Mouse (Mus musculus) MEL (cell line): ENCODE results near the gene 0610012G03Rik. TPM values are rescaled to one million over a fixed set of nuclear protein-coding genes. Genes with fewer than 3 reads are reported as not detected.
A peak's percentile ranks its signal among the peaks of the same experiment; 100 is the strongest.

Experiments
- DNase-seq: peaks from one replicate; pipeline ENCODE4 v3.0.0; 2011; ENCODE audit warnings: low read depth, low spot score
- H3K27ac ChIP-seq: 2 replicates; pipeline ENCODE4 v1.5.1; 2012; ENCODE audit warnings: low read depth, mild to moderate bottlenecking, control low read depth, low read length, moderate library complexity; ENCODE audit not compliant: control insufficient read depth
- H3K27me3 ChIP-seq, 2 experiments: fragments of 150-350 bp in 1 of 2; sonication (generic) in 1 of 2; 2 replicates each; pipeline ENCODE4 v1.6.1; 2012; ENCODE audit warnings: low read length in 2 of 2, mild to moderate bottlenecking in 2 of 2, improper control_type of control experiment in 1 of 2, moderate library complexity in 1 of 2; ENCODE audit not compliant: insufficient read depth in 2 of 2, control insufficient read depth in 1 of 2
- H3K36me3 ChIP-seq, 2 experiments: 2 replicates each; pipeline ENCODE4 v1.6.1; 2012 to 2014; ENCODE audit warnings: low read length in 2 of 2, improper control_type of control experiment in 1 of 2, inconsistent platforms in 1 of 2, mild to moderate bottlenecking in 1 of 2; ENCODE audit not compliant: insufficient read depth in 2 of 2, control insufficient read depth in 1 of 2
- H3K4me1 ChIP-seq, 2 experiments: fragments of 150-350 bp in 1 of 2; sonication (generic) in 1 of 2; 2 replicates each; pipeline ENCODE4 v1.6.1; 2012; ENCODE audit warnings: low read length in 2 of 2, improper control_type of control experiment in 1 of 2, mild to moderate bottlenecking in 1 of 2; ENCODE audit not compliant: insufficient read depth in 2 of 2, control insufficient read depth in 1 of 2
- H3K4me3 ChIP-seq, 2 experiments: fragments of 150-350 bp in 1 of 2; sonication (generic) in 1 of 2; 2 replicates each; pipeline ENCODE4 v1.5.1; 2012; ENCODE audit warnings: low read depth in 2 of 2, low read length in 2 of 2, mild to moderate bottlenecking in 2 of 2, moderate library complexity in 2 of 2, control low read depth in 1 of 2, improper control_type of control experiment in 1 of 2; ENCODE audit not compliant: control insufficient read depth in 1 of 2, insufficient read depth in 1 of 2
- H3K79me2 ChIP-seq: 2 replicates; pipeline ENCODE4 v1.6.1; 2012; ENCODE audit warnings: mild to moderate bottlenecking, low read length, moderate library complexity; ENCODE audit not compliant: control insufficient read depth, poor library complexity, insufficient read depth
- H3K9ac ChIP-seq: 2 replicates; pipeline ENCODE4 v1.6.1; 2012; ENCODE audit warnings: low read depth, mild to moderate bottlenecking, control low read depth, low read length, moderate library complexity; ENCODE audit not compliant: control insufficient read depth, poor library complexity, severe bottlenecking
- H3K9me3 ChIP-seq: fragments of 150-350 bp; sonication (generic); replicated peaks from 2 replicates; pipeline ENCODE4 v1.6.1; 2012; ENCODE audit warnings: mild to moderate bottlenecking, low read length, improper control_type of control experiment, moderate library complexity; ENCODE audit not compliant: insufficient read depth
- BHLHE40 ChIP-seq: IDR thresholded peaks from 2 replicates; pipeline ENCODE4 v1.6.1; 2012; ENCODE audit warnings: low read depth, mild to moderate bottlenecking, inconsistent platforms, low read length, improper control_type of control experiment, borderline replicate concordance
- CTCF ChIP-seq, 3 experiments: IDR thresholded peaks in 2 of 3; conservative IDR thresholded peaks in 1 of 3; 2 replicates each; pipeline ENCODE4 v1.5.1; 2011 to 2012; ENCODE audit warnings: low read length in 3 of 3, low read depth in 2 of 3, mild to moderate bottlenecking in 2 of 3, improper control_type of control experiment in 1 of 3, inconsistent platforms in 1 of 3, mixed read lengths in 1 of 3, moderate library complexity in 1 of 3; ENCODE audit not compliant: control insufficient read depth in 1 of 3, insufficient read depth in 1 of 3, poor library complexity in 1 of 3, severe bottlenecking in 1 of 3
- E2F4 ChIP-seq: IDR thresholded peaks from 2 replicates; pipeline ENCODE4 v1.6.1; 2011; ENCODE audit warnings: low read depth, low read length, improper control_type of control experiment, borderline replicate concordance
- ELF1 ChIP-seq: IDR thresholded peaks from 2 replicates; pipeline ENCODE4 v1.6.1; 2014; ENCODE audit warnings: low read depth, mild to moderate bottlenecking, inconsistent platforms, low read length, improper control_type of control experiment, moderate library complexity
- EP300 ChIP-seq, 2 experiments: IDR thresholded peaks; 2 replicates each; pipeline ENCODE4 v1.6.1; 2011; ENCODE audit warnings: improper control_type of control experiment in 2 of 2, low read length in 2 of 2, low read depth in 1 of 2, mild to moderate bottlenecking in 1 of 2
- GATA1 ChIP-seq: IDR thresholded peaks from 2 replicates; pipeline ENCODE4 v1.6.1; 2011; ENCODE audit warnings: low read depth, low read length, improper control_type of control experiment
- HCFC1 ChIP-seq: IDR thresholded peaks from 2 replicates; pipeline ENCODE4 v1.6.1; 2012; ENCODE audit warnings: low read depth, mild to moderate bottlenecking, inconsistent platforms, low read length, improper control_type of control experiment, moderate library complexity
- JUND ChIP-seq: IDR thresholded peaks from 2 replicates; pipeline ENCODE4 v1.6.1; 2011; ENCODE audit warnings: low read depth, mild to moderate bottlenecking, improper control_type of control experiment, low read length
- MAZ ChIP-seq: IDR thresholded peaks from 2 replicates; pipeline ENCODE4 v1.6.1; 2012; ENCODE audit warnings: low read depth, mild to moderate bottlenecking, inconsistent platforms, low read length, improper control_type of control experiment
- MYB ChIP-seq: IDR thresholded peaks from 2 replicates; pipeline ENCODE4 v1.6.1; 2011; ENCODE audit warnings: mild to moderate bottlenecking, low read depth, low read length, improper control_type of control experiment
- MYC ChIP-seq: IDR thresholded peaks from 2 replicates; pipeline ENCODE4 v1.6.1; 2011; ENCODE audit warnings: low read depth, mild to moderate bottlenecking, low read length, improper control_type of control experiment, moderate library complexity
- POLR2A ChIP-seq, 2 experiments: IDR thresholded peaks; 2 replicates each; pipeline ENCODE4 v1.6.1; 2011 to 2012; ENCODE audit warnings: low read length in 2 of 2, mild to moderate bottlenecking in 2 of 2, control low read depth in 1 of 2, improper control_type of control experiment in 1 of 2, low read depth in 1 of 2, moderate library complexity in 1 of 2; ENCODE audit not compliant: control insufficient read depth in 1 of 2, insufficient read depth in 1 of 2, poor library complexity in 1 of 2
- POLR2AphosphoS2 ChIP-seq: IDR thresholded peaks from 2 replicates; pipeline ENCODE4 v1.6.1; 2011; ENCODE audit warnings: low read length, improper control_type of control experiment
- TAL1 ChIP-seq: IDR thresholded peaks from 2 replicates; pipeline ENCODE4 v1.6.1; 2012; ENCODE audit warnings: mild to moderate bottlenecking, inconsistent platforms, low read length, moderate library complexity, mixed read lengths
- UBTF ChIP-seq: IDR thresholded peaks from 2 replicates; pipeline ENCODE4 v1.6.1; 2012; ENCODE audit warnings: low read depth, mild to moderate bottlenecking, inconsistent platforms, low read length, improper control_type of control experiment, moderate library complexity, borderline replicate concordance; ENCODE audit not compliant: insufficient read depth
- USF1 ChIP-seq: IDR thresholded peaks from 2 replicates; pipeline ENCODE4 v1.6.1; 2014; ENCODE audit warnings: low read depth, mild to moderate bottlenecking, inconsistent platforms, low read length, improper control_type of control experiment, moderate library complexity
- ZNF384 ChIP-seq: IDR thresholded peaks from 2 replicates; pipeline ENCODE4 v1.6.1; 2012; ENCODE audit warnings: low read depth, mild to moderate bottlenecking, inconsistent platforms, low read length, improper control_type of control experiment
- polyA plus RNA-seq, 2 experiments: library from polyadenylated mRNA; stranded (reverse) in 1 of 2; unstranded in 1 of 2; fragments of >175 nt in 1 of 2; fragments of >200 nt in 1 of 2; gene quantifications; 2 replicates each; pipeline versions ENCODE4 v1.2.1 to v1.2.4; 2012; ENCODE audit warnings: low replicate concordance in 2 of 2, low read depth in 1 of 2; ENCODE audit not compliant: insufficient read length in 2 of 2, insufficient read depth in 1 of 2, missing spikeins in 1 of 2
- total RNA-seq: library from RNA; depleted of rRNA; stranded (reverse); fragments of 300-350 nt; gene quantifications from 2 replicates; pipeline ENCODE4 v1.2.3, GENCODE M21; 2012

0610012G03Rik gene
- total and polyA plus RNA-seq, 3 experiments = 41.9 to 56.2 TPM; not detected in 1

GRCm38 (mm10) chr16:31940586-31940985 lies 7.7 kb downstream of the 0610012G03Rik start (continued):
- TF ChIP-seq UBTF (no peak), ELF1 (no peak), POLR2A (IDR thresholded peaks at IDR 0.05; ENCODE audit: control insufficient read depth in 1 of 2, insufficient read depth in 1 of 2, low read depth in 1 of 2, low read length in 2 of 2, poor library complexity in 1 of 2) (no peak), HCFC1 (no peak), MYB (no peak), ZNF384 (no peak), E2F4 (0 out of 2 replicates have a peak, but pooled peaks have one; percentile 40), POLR2AphosphoS2 (no peak), EP300 (IDR thresholded peaks at IDR 0.05; ENCODE audit: low read depth in 1 of 2, low read length in 2 of 2) (no peak; a peak in 1 of 4 replicates), JUND (no peak), CTCF (IDR thresholded peaks at IDR 0.05 in 2 of 3, conservative IDR thresholded peaks at IDR 0.05 in 1 of 3; ENCODE audit: control insufficient read depth in 1 of 3, insufficient read depth in 1 of 3, low read depth in 2 of 3, low read length in 3 of 3, poor library complexity in 1 of 3, severe bottlenecking in 1 of 3) (no peak), BHLHE40 (no peak), MYC (no peak)

GRCm38 (mm10) chr16:31938856-31939255 lies 9.4 kb downstream of the 0610012G03Rik start:
- H3K4me3 ChIP-seq = no peak overlapping the region
- DNase-seq = no peak
- TF ChIP-seq HCFC1 = no peak
- no peak for TF ChIP-seq GATA1
- TF ChIP-seq MAZ = no peak
- TF ChIP-seq USF1 = no peak
- no peak for TF ChIP-seq MYB
- TF ChIP-seq CTCF (IDR thresholded peaks at IDR 0.05 in 2 of 3, conservative IDR thresholded peaks at IDR 0.05 in 1 of 3; ENCODE audit: control insufficient read depth in 1 of 3, insufficient read depth in 1 of 3, low read depth in 2 of 3, low read length in 3 of 3, poor library complexity in 1 of 3, severe bottlenecking in 1 of 3) = no peak
- TF ChIP-seq, all 39 proteins: peak for 0
- Histone ChIP-seq H3K27ac (no peak overlapping the region), H3K79me2 (no peaks in the 10 kb centered on the region), H3K4me1 (peaks cover 0 to 11% of the 10 kb centered on the region in 2 experiments; a peak in 3 of 4 replicates), H3K9ac (no peak overlapping the region), H3K9me3 (no peaks in the 10 kb centered on the region), H3K36me3 (peaks cover 0 to 4% of the 10 kb centered on the region in 2 experiments; a peak in 1 of 4 replicates), H3K27me3 (no peaks in the 10 kb centered on the region)

- no peaks in the 10 kb centered on the region for H3K9me3 ChIP-seq
- no peaks in the 10 kb centered on the region for H3K79me2 ChIP-seq
- no peak overlapping the region for H3K4me3 ChIP-seq
- peaks cover 0 to 17% of the 10 kb centered on the region in 2 experiments; a peak in 3 of 4 replicates for H3K4me1 ChIP-seq
- DNase-seq = no peak
- H3K36me3 ChIP-seq = peaks cover 0 to 4% of the 10 kb centered on the region in 2 experiments; a peak in 1 of 4 replicates
- 0 out of 6 replicates have a peak, but pooled peaks of 1 of the 3 experiments have one; percentile 13 for TF ChIP-seq CTCF (IDR thresholded peaks at IDR 0.05 in 2 of 3, conservative IDR thresholded peaks at IDR 0.05 in 1 of 3; ENCODE audit: control insufficient read depth in 1 of 3, insufficient read depth in 1 of 3, low read depth in 2 of 3, low read length in 3 of 3, poor library complexity in 1 of 3, severe bottlenecking in 1 of 3)
- no peak for TF ChIP-seq TAL1
- no peaks in the 10 kb centered on the region for H3K27me3 ChIP-seq
- no peak overlapping the region for H3K27ac ChIP-seq
- no peak overlapping the region for H3K9ac ChIP-seq
These were observed 11.7 kb downstream of the 0610012G03Rik start for GRCm38 (mm10) chr16:31936568-31936967.
